28 mouse cellular contexts compared by ENCODE assay signal in the genomic region with DNA sequence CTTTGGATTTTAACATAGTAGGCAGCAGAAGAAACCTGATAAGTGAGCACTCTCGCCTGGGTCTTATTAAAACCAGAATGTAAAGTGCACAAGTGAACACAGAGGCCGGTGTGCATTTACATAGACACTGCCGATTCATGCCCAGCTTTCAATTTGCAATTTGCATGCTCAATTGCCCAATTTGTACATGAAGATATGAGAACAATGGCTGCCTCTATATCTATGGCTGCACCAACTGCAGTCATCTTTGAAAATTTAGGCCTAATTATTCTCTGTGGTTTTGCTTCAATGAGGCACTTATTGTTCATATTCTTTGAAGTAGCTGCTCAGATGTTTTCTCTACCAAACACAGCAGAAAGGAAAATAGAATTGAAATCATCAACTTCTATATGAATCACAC. TPM values are rescaled to one million over a fixed set of nuclear protein-coding genes. Genes with fewer than 3 reads are reported as not detected.
A peak's percentile ranks its signal among the peaks of the same experiment; 100 is the strongest.
DNase-seq lines count a peak whose midpoint lies in the region; ATAC-seq lines count a peak whose summit lies in the region.
"Had no signal": no experiment of that assay in that cellular context is flagged by ENCODE, and none has a peak within 500 bp of the region (broad histone marks: within the 10 kb centered on the region; RNA-seq: fewer than 3 reads in every experiment).

No protein-coding gene starts in this region.

- H3K4me3 ChIP-seq in midbrain, embryonic 12.5 days: no peak overlapping the region
- H3K4me3 ChIP-seq in midbrain, embryonic 16.5 days (ENCODE audit: low read depth, low read length): no peak overlapping the region
- no peak overlapping the region for H3K4me3 ChIP-seq in embryonic facial prominence, embryonic 14.5 days (ENCODE audit: low read depth, low read length)
- H3K4me3 ChIP-seq: heart, adult 2 months; layer of hippocampus, adult 2 months; limb, embryonic 10.5 days; liver, embryonic 15.5 days; lung, embryonic 15.5 days had no signal

- no peaks in the 10 kb centered on the region for H3K36me3 ChIP-seq in midbrain, embryonic 12.5 days
- no peaks in the 10 kb centered on the region for H3K36me3 ChIP-seq in midbrain, embryonic 16.5 days (ENCODE audit: control insufficient read depth, insufficient read depth, low read length)
- no peaks in the 10 kb centered on the region for H3K36me3 ChIP-seq in embryonic facial prominence, embryonic 14.5 days (ENCODE audit: control insufficient read depth, insufficient read depth, low read length)
- H3K36me3 ChIP-seq: limb, embryonic 10.5 days; liver, embryonic 15.5 days; lung, embryonic 15.5 days had no signal

- H3K9ac ChIP-seq in midbrain, embryonic 12.5 days (replicated peaks): no peak overlapping the region
- H3K9ac ChIP-seq in midbrain, embryonic 16.5 days (ENCODE audit: low read depth, low read length): no peak overlapping the region
- no peak overlapping the region for H3K9ac ChIP-seq in embryonic facial prominence, embryonic 14.5 days (ENCODE audit: low read depth, low read length)
- H3K9ac ChIP-seq: liver, embryonic 15.5 days; lung, embryonic 15.5 days had no signal

- ATAC-seq in midbrain, embryonic 12.5 days (ENCODE audit: low FRiP score, low read depth): 0 out of 2 replicates have a peak, but pooled peaks have one; percentile 23
- no peak for ATAC-seq in midbrain, embryonic 16.5 days
- peak; percentile 18; the same call in 1 of the 2 replicates for ATAC-seq in embryonic facial prominence, embryonic 14.5 days (ENCODE audit: low read depth)
- ATAC-seq: hindbrain, postnatal 0 days; intestine, embryonic 16.5 days had no signal

- H3K4me1 ChIP-seq in midbrain, embryonic 12.5 days: no peaks in the 10 kb centered on the region
- H3K4me1 ChIP-seq in midbrain, embryonic 16.5 days (ENCODE audit: control insufficient read depth, insufficient read depth, low read length): no peaks in the 10 kb centered on the region
- no peaks in the 10 kb centered on the region for H3K4me1 ChIP-seq in embryonic facial prominence, embryonic 14.5 days (ENCODE audit: control insufficient read depth, insufficient read depth, low read length)
- H3K4me1 ChIP-seq: limb, embryonic 10.5 days; liver, embryonic 15.5 days; lung, embryonic 15.5 days had no signal

- no peak overlapping the region for H3K27ac ChIP-seq in midbrain, embryonic 12.5 days (replicated peaks)
- H3K27ac ChIP-seq in midbrain, embryonic 16.5 days (ENCODE audit: low read length): no peak overlapping the region
- no peak overlapping the region for H3K27ac ChIP-seq in embryonic facial prominence, embryonic 14.5 days (replicated peaks; ENCODE audit: low read depth, low read length)
- H3K27ac ChIP-seq: heart, adult 2 months; hindbrain, postnatal 0 days; layer of hippocampus, adult 2 months; limb, embryonic 10.5 days; liver, embryonic 15.5 days; lung, embryonic 15.5 days had no signal

- no peak overlapping the region for H3K4me2 ChIP-seq in midbrain, embryonic 12.5 days (replicated peaks)
- H3K4me2 ChIP-seq in midbrain, embryonic 16.5 days (ENCODE audit: low read length): no peak overlapping the region
- no peak overlapping the region for H3K4me2 ChIP-seq in embryonic facial prominence, embryonic 14.5 days (ENCODE audit: low read depth, low read length)
- H3K4me2 ChIP-seq: liver, embryonic 15.5 days; lung, embryonic 15.5 days had no signal

- no peaks in the 10 kb centered on the region for H3K9me3 ChIP-seq in midbrain, embryonic 12.5 days
- H3K9me3 ChIP-seq in midbrain, embryonic 16.5 days (replicated peaks; ENCODE audit: control insufficient read depth, low read length, poor library complexity, severe bottlenecking): no peaks in the 10 kb centered on the region
- no peaks in the 10 kb centered on the region for H3K9me3 ChIP-seq in embryonic facial prominence, embryonic 14.5 days (ENCODE audit: control insufficient read depth, low read length)
- H3K9me3 ChIP-seq: limb, embryonic 10.5 days; liver, embryonic 15.5 days; lung, embryonic 15.5 days had no signal

- 44% methylated on average over 3 of the region's 3 CpGs for WGBS in midbrain, embryonic 12.5 days
- WGBS in midbrain, embryonic 16.5 days: 30% methylated on average over 3 of the region's 3 CpGs
- WGBS in embryonic facial prominence, embryonic 14.5 days: 31% methylated on average over 3 of the region's 3 CpGs

- no peaks in the 10 kb centered on the region for H3K27me3 ChIP-seq in midbrain, embryonic 12.5 days
- H3K27me3 ChIP-seq in midbrain, embryonic 16.5 days (ENCODE audit: control insufficient read depth, insufficient read depth, low read depth, low read length): no peaks in the 10 kb centered on the region
- no peaks in the 10 kb centered on the region for H3K27me3 ChIP-seq in embryonic facial prominence, embryonic 14.5 days (replicated peaks; ENCODE audit: control insufficient read depth, insufficient read depth, low read length)
- H3K27me3 ChIP-seq: liver, embryonic 15.5 days; lung, embryonic 15.5 days had no signal

- peak; percentile 8 for DNase-seq in brain, adult 2 months (ENCODE audit: low read depth, low spot score)
- peak; percentile 56 for DNase-seq in embryonic facial prominence, embryonic 14.5 days (ENCODE audit: low spot score)
- DNase-seq in retina, postnatal 1 day: peak; percentile 91
- DNase-seq in adrenal gland, adult 18-20 months (ENCODE audit: low spot score in 2 of 2): no peak
- DNase-seq in right cerebral cortex, postnatal 36 days (ENCODE audit: low spot score in 2 of 2): no peak
- DNase-seq: adrenal gland, postnatal 14 days; cerebellum, adult 9-10 months; gastrocnemius, postnatal 36 days; heart, adult 2 months; heart, postnatal 36 days; kidney, adult 9 months; kidney, postnatal 14 days; liver; lung, postnatal 36 days; right cerebral cortex, postnatal 4 days; thymus, postnatal 25 days had no signal

RNA-seq across cellular contexts. Expression of a gene that starts 23.0 kb away (rescaled TPM):
- 0.09 TPM in 1 of 2 replicates, not detected in the other for polyA plus RNA-seq in midbrain, embryonic 12.5 days (2016; fragmentation: Nextera tagmentation; extraction: Ambion mirVana)
- 0.73 and 1.5 TPM in 2 replicates for polyA plus RNA-seq in midbrain, embryonic 16.5 days (2015; fragmentation: Nextera tagmentation; extraction: Ambion mirVana)
- polyA plus RNA-seq in embryonic facial prominence, embryonic 14.5 days (2014; fragmentation: Nextera tagmentation; extraction: Ambion mirVana): 0.88 and 1.8 TPM in 2 replicates
- not detected for total RNA-seq in adrenal gland, adult 18-20 months (2021)
- total RNA-seq: adrenal gland, postnatal 14 days; gastrocnemius, adult 18-20 months; gastrocnemius, postnatal 36 days; heart, adult 2 months; heart, postnatal 36 days; neutrophil, adult 5-6 weeks had no signal
- polyA plus RNA-seq: C2C12; heart, embryonic 14.5 days; intestine, embryonic 16.5 days; limb, embryonic 10.5 days; liver, embryonic 15.5 days had no signal

Comparison
In these comparisons a context has a peak if more than half of its experiments do, and no peak if none do; other contexts are left out.
1. DNase-seq: peak in brain, adult 2 months (single experiment), embryonic facial prominence, embryonic 14.5 days (single experiment) and retina, postnatal 1 day (single experiment); none in adrenal gland, adult 18-20 months (0 of 2) and right cerebral cortex, postnatal 36 days (0 of 2).